Mouse (Mus musculus) embryonic facial prominence, embryonic 11.5 days (tissue): ENCODE measurements around the gene Gm9936. TPM values are rescaled to one million over a fixed set of nuclear protein-coding genes. Genes with fewer than 3 reads are reported as not detected.

Experiments
- ATAC-seq: fragments of 200-750 bp; cut with Nextera tagmentation; replicated peaks from 2 replicates; pipeline ENCODE4 v1.8.0; 2017; ENCODE audit warnings: low read depth; ENCODE audit not compliant: insufficient number of reproducible peaks, low FRiP score, low TSS enrichment
- DNase-seq: peaks from one replicate; pipeline ENCODE4 v3.0.0-alpha.2; 2015; ENCODE audit warnings: low spot score
- H3K27ac ChIP-seq: fragments of 300-500 bp; sonication (generic); replicated peaks from 2 replicates; pipeline ENCODE4 v1.5.1; 2014; ENCODE audit warnings: mild to moderate bottlenecking, low read depth, low read length, control low read depth
- H3K27me3 ChIP-seq: fragments of 300-500 bp; sonication (generic); 2 replicates; pipeline ENCODE4 v1.6.1; 2014; ENCODE audit warnings: mild to moderate bottlenecking, low read length, moderate library complexity, mixed read lengths; ENCODE audit not compliant: control insufficient read depth, insufficient read depth
- H3K36me3 ChIP-seq: fragments of 300-500 bp; sonication (generic); replicated peaks from 2 replicates; pipeline ENCODE4 v1.6.1; 2014; ENCODE audit warnings: low read depth, mild to moderate bottlenecking, low read length, moderate library complexity, mixed read lengths; ENCODE audit not compliant: control insufficient read depth, insufficient read depth
- H3K4me1 ChIP-seq: fragments of 300-500 bp; sonication (generic); 2 replicates; pipeline ENCODE4 v1.6.1; 2014; ENCODE audit warnings: low read length, mixed read lengths; ENCODE audit not compliant: control insufficient read depth, insufficient read depth
- H3K4me2 ChIP-seq: fragments of 300-500 bp; sonication (generic); 2 replicates; pipeline ENCODE4 v1.6.1; 2014; ENCODE audit warnings: low read depth, mild to moderate bottlenecking, control low read depth, low read length, moderate library complexity
- H3K4me3 ChIP-seq: fragments of 300-500 bp; sonication (generic); 2 replicates; pipeline ENCODE4 v1.5.1; 2014; ENCODE audit warnings: low read depth, low read length, control low read depth
- H3K9ac ChIP-seq: fragments of 300-500 bp; sonication (generic); replicated peaks from 2 replicates; pipeline ENCODE4 v1.6.1; 2014; ENCODE audit warnings: mild to moderate bottlenecking, control low read depth, low read length
- H3K9me3 ChIP-seq: fragments of 300-500 bp; sonication (generic); replicated peaks from 2 replicates; pipeline ENCODE4 v1.6.1; 2016; ENCODE audit warnings: mild to moderate bottlenecking, low read length, inconsistent platforms, mixed read lengths; ENCODE audit not compliant: control insufficient read depth
- WGBS: fragments of 180-500 bp; shearing (Covaris S2); extraction: QIAGEN DNeasy Blood & Tissue Kit; methylation state at CpG from one replicate; pipeline ENCODE4 v1.1.7; 2014; 5-methylcytosine and 5-hydroxymethylcytosine counted together
- polyA plus RNA-seq: library from polyadenylated mRNA; unstranded; fragments of >200 nt; fragmentation: Nextera tagmentation; extraction: Ambion mirVana; gene quantifications from 2 replicates; pipeline ENCODE4 v1.2.1, GENCODE M21; 2014

Gm9936 gene
- polyA plus RNA-seq = 0.14 and 0.29 TPM in 2 replicates

DNA sequence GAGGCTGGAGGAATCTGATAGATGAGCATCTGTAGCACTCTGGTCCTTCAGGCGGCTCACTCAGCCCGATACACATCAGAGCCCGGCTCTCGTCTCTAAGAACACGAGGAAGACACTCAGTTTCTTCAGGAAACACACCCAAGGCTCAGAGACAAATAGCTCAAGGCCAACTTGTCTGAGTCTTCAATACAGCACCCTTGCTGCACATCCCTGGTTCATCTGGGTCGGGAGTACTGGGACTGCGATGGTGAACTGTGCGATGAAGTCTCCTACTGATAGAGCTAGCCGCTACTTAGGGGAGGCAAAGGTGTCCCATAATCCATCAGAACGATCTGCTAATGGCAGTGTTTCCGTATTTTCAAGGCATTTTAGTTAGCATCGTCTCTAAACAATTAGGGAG, at the start of gene Gm9936:
Gene Gm9936 (minus strand): TSS at position 101 of the 400 bp plus-strand sequence.
- DNase-seq (no peak), ATAC-seq (no peak)
- H3K4me1 ChIP-seq = no peaks in the 10 kb centered on the region
- H3K36me3 ChIP-seq = no peaks in the 10 kb centered on the region
- H3K27ac ChIP-seq = no peak within 1 kb of the TSS
- peak within 1 kb of the TSS; percentile 2; the same call in 1 of the 2 replicates for H3K9ac ChIP-seq
- peak within 1 kb of the TSS; percentile 45 for H3K4me2 ChIP-seq
- H3K9me3 ChIP-seq = no peaks in the 10 kb centered on the region
- peak within 1 kb of the TSS; percentile 3; the same call in 1 of the 2 replicates for H3K4me3 ChIP-seq
- no peaks in the 10 kb centered on the region for H3K27me3 ChIP-seq
- 85% methylated on average over 12 of the region's 12 CpGs for WGBS

DNA sequence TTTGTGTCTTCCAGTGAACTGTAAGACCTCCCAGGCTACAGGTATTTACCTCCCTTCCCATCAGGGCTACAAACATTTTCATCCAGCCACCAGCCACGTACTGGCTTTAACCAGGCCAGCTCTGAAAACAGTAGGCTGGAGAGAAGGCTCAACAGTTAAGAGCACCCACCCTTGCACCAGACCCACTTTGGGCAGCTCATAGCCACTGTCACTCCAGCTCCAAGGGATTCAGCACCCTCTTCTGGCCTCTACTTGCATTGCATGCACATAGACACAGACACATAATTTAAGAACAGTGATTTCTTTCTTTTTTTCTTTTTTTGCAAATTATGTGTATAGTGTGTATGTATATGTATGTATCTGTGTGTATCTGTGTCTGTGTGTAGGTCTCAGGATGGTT, 43.9 kb upstream of the Gm9936 start:
- Histone ChIP-seq H3K36me3 (no peaks in the 10 kb centered on the region), H3K4me1 (0 out of 2 replicates have a peak, but pooled peaks cover 2% of the 10 kb centered on the region), H3K27ac (no peak overlapping the region), H3K4me2 (no peak overlapping the region), H3K9me3 (no peaks in the 10 kb centered on the region), H3K9ac (no peak overlapping the region), H3K4me3 (no peak overlapping the region), H3K27me3 (no peaks in the 10 kb centered on the region)
- ATAC-seq = no peak
- DNase-seq = peak; percentile 69
- WGBS = 25% methylated on average over 1 of the region's 1 CpGs

DNA sequence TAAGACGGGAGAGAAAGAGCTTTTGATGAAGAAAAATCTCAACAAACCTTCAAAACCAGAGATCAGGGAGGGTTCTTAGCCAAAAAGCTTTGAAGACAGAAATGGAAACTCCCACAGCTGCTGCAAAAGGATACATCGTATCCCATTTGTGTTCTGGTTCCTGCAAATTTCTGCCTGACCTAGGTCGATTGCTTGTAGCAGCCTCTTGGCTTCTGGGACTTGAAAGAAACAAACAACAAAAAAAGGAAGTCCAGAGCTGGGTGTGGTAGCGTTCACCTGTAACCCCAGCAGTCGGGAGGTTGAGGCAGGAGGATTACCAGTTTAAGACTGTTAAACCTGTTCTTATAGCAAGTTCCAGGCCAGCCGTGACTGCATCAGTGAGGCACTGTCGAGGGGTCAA, 40.4 kb upstream of the Gm9936 start:
- ATAC-seq (no peak), DNase-seq (no peak)
- H3K4me3 ChIP-seq = no peak overlapping the region
- no peaks in the 10 kb centered on the region for H3K36me3 ChIP-seq
- no peak overlapping the region for H3K4me2 ChIP-seq
- no peak overlapping the region for H3K9ac ChIP-seq
- no peaks in the 10 kb centered on the region for H3K9me3 ChIP-seq
- 71% methylated on average over 7 of the region's 7 CpGs for WGBS
- no peak overlapping the region for H3K27ac ChIP-seq
- H3K27me3 ChIP-seq = no peaks in the 10 kb centered on the region
- H3K4me1 ChIP-seq = 0 out of 2 replicates have a peak, but pooled peaks cover 2% of the 10 kb centered on the region

DNA sequence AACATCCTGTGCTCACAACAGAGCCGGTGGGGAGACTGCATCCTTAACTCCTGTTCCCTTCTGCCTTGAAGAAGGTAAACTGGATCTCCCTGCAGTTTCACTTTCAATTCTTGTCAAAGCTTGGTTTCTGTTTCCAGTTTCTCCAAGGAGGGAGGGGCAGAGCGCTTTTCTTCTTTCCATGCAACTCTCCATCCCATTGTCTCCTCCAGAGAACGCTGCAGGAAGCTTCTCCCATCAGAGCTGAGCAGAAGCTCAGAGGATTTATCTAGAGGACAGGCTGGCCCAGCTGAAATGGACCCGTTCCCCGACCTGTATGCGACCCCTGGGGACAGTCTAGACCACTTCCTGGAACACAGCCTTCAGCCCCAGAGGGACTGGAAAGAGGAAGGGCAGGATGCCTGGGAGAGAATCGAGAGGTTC, 38.9 kb upstream of the Gm9936 start:
- H3K9me3 ChIP-seq = no peaks in the 10 kb centered on the region
- ATAC-seq (no peak), DNase-seq (peak; percentile 12)
- H3K27ac ChIP-seq = no peak overlapping the region
- no peaks in the 10 kb centered on the region for H3K36me3 ChIP-seq
- no peak overlapping the region; the same call in 1 of the 2 replicates for H3K4me2 ChIP-seq
- no peaks in the 10 kb centered on the region for H3K27me3 ChIP-seq
- 12% methylated on average over 7 of the region's 7 CpGs for WGBS
- no peak overlapping the region for H3K4me3 ChIP-seq
- 0 out of 2 replicates have a peak overlapping the region, but pooled peaks have one; percentile 18 for H3K9ac ChIP-seq
- H3K4me1 ChIP-seq = 0 out of 2 replicates have a peak, but pooled peaks cover 2% of the 10 kb centered on the region

DNA sequence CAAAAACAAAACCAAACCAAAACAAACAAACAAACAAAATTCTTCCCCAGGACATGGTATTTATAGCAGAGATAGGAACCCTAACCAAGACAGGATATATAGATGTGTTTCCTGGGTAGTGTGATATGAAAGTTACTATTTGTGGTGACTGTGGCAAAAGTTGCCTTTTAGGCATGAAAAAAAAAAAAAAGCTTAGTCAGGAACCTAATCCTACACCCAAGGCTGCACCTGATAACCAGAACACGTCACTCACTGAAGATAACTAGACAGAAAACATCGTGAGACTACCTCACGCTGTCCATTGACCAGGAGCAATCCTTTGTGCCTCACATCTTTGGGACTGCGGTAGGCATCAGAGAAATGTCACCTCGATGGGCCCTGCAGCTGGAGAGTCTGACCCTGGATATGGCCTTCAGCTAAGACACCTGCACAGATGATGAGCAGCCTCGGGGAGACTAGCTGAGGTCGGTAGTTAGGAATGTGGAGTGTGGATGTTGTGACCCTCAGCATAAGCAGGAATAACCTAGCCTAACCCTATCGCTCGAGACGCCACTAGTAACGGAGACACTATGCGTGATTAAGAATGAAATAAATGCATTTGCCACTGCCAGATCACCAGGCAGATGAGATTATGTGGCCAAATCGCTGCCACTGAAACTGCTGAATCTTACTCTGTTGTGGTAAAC, 38.3 kb upstream of the Gm9936 start, which contains the start of gene Oasl2:
Gene Oasl2 (plus strand): TSS at position 249 of the 686 bp plus-strand sequence.
- 0 out of 2 replicates have a peak within 1 kb of the TSS, but pooled peaks have one; percentile 18 for H3K9ac ChIP-seq
- DNase-seq (no peak), ATAC-seq (no peak)
- no peak within 1 kb of the TSS for H3K4me3 ChIP-seq
- H3K27ac ChIP-seq = no peak within 1 kb of the TSS
- no peaks in the 10 kb centered on the region for H3K9me3 ChIP-seq
- H3K4me1 ChIP-seq = 0 out of 2 replicates have a peak, but pooled peaks cover 2% of the 10 kb centered on the region
- WGBS = 58% methylated on average over 13 of the region's 13 CpGs
- H3K4me2 ChIP-seq = no peak within 1 kb of the TSS; the same call in 1 of the 2 replicates
- H3K36me3 ChIP-seq = no peaks in the 10 kb centered on the region
- H3K27me3 ChIP-seq = no peaks in the 10 kb centered on the region

DNA sequence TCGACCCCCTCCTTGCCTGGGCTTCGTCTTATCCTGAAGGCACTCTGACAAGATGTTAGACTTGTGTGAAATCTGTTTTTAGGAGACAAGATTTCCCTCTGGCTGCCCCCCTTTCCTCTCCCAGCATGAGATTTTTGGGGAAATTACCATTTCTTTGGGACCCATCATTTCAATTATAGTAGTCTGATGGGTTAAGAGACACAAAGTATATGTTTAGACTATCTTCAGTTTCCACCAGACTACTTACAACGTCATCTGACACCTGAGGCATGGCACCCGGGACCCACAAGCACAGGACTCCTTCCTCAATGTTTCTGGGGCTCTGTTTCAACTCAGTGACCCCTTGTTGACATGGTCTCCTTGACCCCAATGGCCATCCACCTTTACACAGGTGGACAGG, 37.1 kb upstream of the Gm9936 start:
- no peaks in the 10 kb centered on the region for H3K9me3 ChIP-seq
- H3K27me3 ChIP-seq = no peaks in the 10 kb centered on the region
- H3K4me2 ChIP-seq = no peak overlapping the region
- H3K36me3 ChIP-seq = no peaks in the 10 kb centered on the region
- no peak overlapping the region for H3K9ac ChIP-seq
- DNase-seq = no peak
- 81% methylated on average over 4 of the region's 4 CpGs for WGBS
- H3K4me1 ChIP-seq = 0 out of 2 replicates have a peak, but pooled peaks cover 2% of the 10 kb centered on the region
- no peak overlapping the region for H3K4me3 ChIP-seq
- ATAC-seq = no peak
- no peak overlapping the region for H3K27ac ChIP-seq

DNA sequence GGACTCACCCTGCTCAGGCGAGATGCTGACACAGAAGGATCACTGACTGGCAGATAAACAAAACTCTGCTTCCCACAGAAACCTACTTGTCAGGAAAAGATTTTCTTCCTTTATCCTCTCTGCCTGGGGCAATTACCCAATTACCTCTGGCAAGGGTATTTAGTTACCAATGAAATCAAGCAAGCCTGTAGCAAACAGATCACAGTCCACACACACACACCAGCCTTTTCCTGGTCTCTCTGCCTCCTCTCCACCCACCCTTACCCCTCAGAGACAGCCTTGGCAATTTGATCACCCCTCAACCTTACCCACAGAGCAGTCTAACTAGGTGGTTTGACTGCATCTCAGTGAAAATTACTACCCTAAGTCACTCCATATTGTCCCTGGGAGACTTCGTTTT, 30.5 kb upstream of the Gm9936 start:
- DNase-seq (peak; percentile 20), ATAC-seq (no peak)
- H3K36me3 ChIP-seq = no peaks in the 10 kb centered on the region

DNA sequence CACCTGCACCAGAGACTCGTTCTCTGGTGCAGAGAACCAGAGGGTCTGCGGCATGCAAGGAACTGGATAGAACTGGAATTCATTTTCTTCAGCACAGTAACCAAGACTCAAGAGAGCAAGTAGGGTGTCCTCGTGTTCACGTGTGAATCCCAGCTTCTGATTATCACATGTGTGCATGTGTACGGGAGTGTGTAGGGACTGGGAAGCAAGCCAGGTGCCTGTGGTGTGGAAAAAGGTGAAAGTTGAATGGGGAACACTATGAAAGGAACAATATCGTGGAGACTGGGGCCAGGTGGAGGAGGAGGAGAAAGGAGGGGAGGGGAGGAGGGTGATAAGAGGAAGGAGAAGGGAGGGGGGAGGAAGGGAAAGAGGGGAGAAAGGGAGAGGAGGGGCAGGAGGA, 28.3 kb upstream of the Gm9936 start:
- DNase-seq (no peak), ATAC-seq (no peak)
- Histone ChIP-seq H3K9ac (no peak overlapping the region), H3K9me3 (no peaks in the 10 kb centered on the region), H3K4me1 (no peaks in the 10 kb centered on the region), H3K4me3 (no peak overlapping the region), H3K4me2 (no peak overlapping the region), H3K36me3 (no peaks in the 10 kb centered on the region), H3K27ac (no peak overlapping the region), H3K27me3 (no peaks in the 10 kb centered on the region)
- 86% methylated on average over 6 of the region's 6 CpGs for WGBS

More for the DNA sequence above, 30.5 kb upstream of the Gm9936 start:
- Histone ChIP-seq H3K4me3 (no peak overlapping the region), H3K27me3 (no peaks in the 10 kb centered on the region), H3K9me3 (no peaks in the 10 kb centered on the region), H3K4me1 (no peaks in the 10 kb centered on the region), H3K9ac (no peak overlapping the region), H3K27ac (no peak overlapping the region), H3K4me2 (no peak overlapping the region)
- 46% methylated on average over 2 of the region's 2 CpGs for WGBS
